Mouse (Mus musculus) CH12.LX (cell line): ENCODE data around the gene Borcs6. TPM values are rescaled to one million over a fixed set of nuclear protein-coding genes. Genes with fewer than 3 reads are reported as not detected.

Experiments used
- DNase-seq: peaks from one replicate; pipeline ENCODE4 v3.0.0-alpha.2; 2013; ENCODE audit errors: extremely low read depth
- H3K27ac ChIP-seq: 2 replicates; pipeline ENCODE4 v1.5.1; 2012; ENCODE audit warnings: low read depth, mild to moderate bottlenecking, control low read depth, moderate library complexity; ENCODE audit not compliant: insufficient read depth
- H3K27me3 ChIP-seq: replicated peaks from 2 replicates; pipeline ENCODE3; 2012; ENCODE audit warnings: inconsistent platforms
- H3K36me3 ChIP-seq, 2 experiments: replicated peaks in 1 of 2; 2 replicates each; pipeline versions ENCODE3 to v1.6.1; 2012; ENCODE audit warnings: inconsistent platforms in 1 of 2, low read length in 1 of 2, mild to moderate bottlenecking in 1 of 2, mixed read lengths in 1 of 2, moderate library complexity in 1 of 2; ENCODE audit not compliant: control insufficient read depth in 1 of 2, insufficient read depth in 1 of 2
- H3K4me1 ChIP-seq, 2 experiments: 2 replicates each; pipeline ENCODE4 v1.6.1; 2012; ENCODE audit warnings: inconsistent platforms in 1 of 2, moderate library complexity in 1 of 2; ENCODE audit not compliant: insufficient read depth in 2 of 2, control insufficient read depth in 1 of 2
- H3K4me2 ChIP-seq: 2 replicates; pipeline ENCODE4 v1.6.1; 2012; ENCODE audit warnings: low read depth, mild to moderate bottlenecking, control low read depth; ENCODE audit not compliant: poor library complexity, insufficient read depth, severe bottlenecking
- H3K4me3 ChIP-seq, 3 experiments: fragments of 150-350 bp in 1 of 3; sonication (generic) in 1 of 3; replicated peaks in 1 of 3; 2 replicates each; pipeline versions ENCODE3 to v1.5.1; 2011 to 2012; ENCODE audit warnings: low read depth in 2 of 3, low read length in 2 of 3, mild to moderate bottlenecking in 2 of 3, moderate library complexity in 2 of 3, control low read depth in 1 of 3, improper control_type of control experiment in 1 of 3, inconsistent platforms in 1 of 3, mixed read lengths in 1 of 3; ENCODE audit not compliant: poor library complexity in 1 of 3
- H3K79me2 ChIP-seq: replicated peaks from 2 replicates; pipeline ENCODE4 v1.6.1; 2012; ENCODE audit warnings: mild to moderate bottlenecking, moderate library complexity; ENCODE audit not compliant: control insufficient read depth, poor library complexity, insufficient read depth, severe bottlenecking; ENCODE audit errors: extremely low read depth
- H3K9ac ChIP-seq: 2 replicates; pipeline ENCODE4 v1.6.1; 2012; ENCODE audit warnings: low read depth, mild to moderate bottlenecking, control low read depth, moderate library complexity; ENCODE audit not compliant: insufficient read depth
- H3K9me3 ChIP-seq: replicated peaks from 2 replicates; pipeline ENCODE3; 2012; ENCODE audit warnings: low read length, inconsistent platforms, mixed read lengths
- BHLHE40 ChIP-seq: IDR thresholded peaks from 2 replicates; pipeline ENCODE4 v1.6.1; 2011; ENCODE audit warnings: mild to moderate bottlenecking, low read depth, low read length, improper control_type of control experiment
- CHD1 ChIP-seq: IDR thresholded peaks from 2 replicates; pipeline ENCODE4 v1.6.1; 2012; ENCODE audit warnings: low read depth, low read length, improper control_type of control experiment, inconsistent platforms
- CHD2 ChIP-seq: IDR thresholded peaks from 2 replicates; pipeline ENCODE4 v1.6.1; 2011; ENCODE audit warnings: low read length, improper control_type of control experiment
- CTCF ChIP-seq, 2 experiments: IDR thresholded peaks in 1 of 2; conservative IDR thresholded peaks in 1 of 2; 2 replicates each; pipeline ENCODE4 v1.5.1; 2011 to 2012; ENCODE audit warnings: low read depth in 2 of 2, low read length in 2 of 2, improper control_type of control experiment in 1 of 2, inconsistent platforms in 1 of 2, mild to moderate bottlenecking in 1 of 2, moderate library complexity in 1 of 2
- E2F4 ChIP-seq: IDR thresholded peaks from 2 replicates; pipeline ENCODE4 v1.6.1; 2011; ENCODE audit warnings: low read depth, low read length, improper control_type of control experiment; ENCODE audit not compliant: insufficient replicate concordance
- ELF1 ChIP-seq: IDR thresholded peaks from 2 replicates; pipeline ENCODE4 v1.6.1; 2014; ENCODE audit warnings: low read depth, mild to moderate bottlenecking, inconsistent platforms, low read length, improper control_type of control experiment
- EP300 ChIP-seq: IDR thresholded peaks from 2 replicates; pipeline ENCODE4 v1.6.1; 2011; ENCODE audit warnings: low read length, improper control_type of control experiment
- ETS1 ChIP-seq: conservative IDR thresholded peaks from 2 replicates; pipeline ENCODE4 v1.6.1; 2012; ENCODE audit warnings: low read depth, mild to moderate bottlenecking, inconsistent platforms, low read length, improper control_type of control experiment, moderate library complexity
- GABPA ChIP-seq: IDR thresholded peaks from 2 replicates; pipeline ENCODE4 v1.6.1; 2012; ENCODE audit warnings: low read depth, low read length, improper control_type of control experiment, inconsistent platforms; ENCODE audit not compliant: insufficient replicate concordance
- IRF4 ChIP-seq: IDR thresholded peaks from 2 replicates; pipeline ENCODE4 v1.6.1; 2014; ENCODE audit warnings: low read depth, mild to moderate bottlenecking, inconsistent platforms, low read length, improper control_type of control experiment
- JUND ChIP-seq: conservative IDR thresholded peaks from 2 replicates; pipeline ENCODE4 v1.6.1; 2011; ENCODE audit warnings: low read depth, low read length, improper control_type of control experiment
- KAT2A ChIP-seq: IDR thresholded peaks from 2 replicates; pipeline ENCODE4 v1.6.1; 2012; ENCODE audit warnings: low read length, improper control_type of control experiment, inconsistent platforms; ENCODE audit not compliant: insufficient replicate concordance
- MAX ChIP-seq: IDR thresholded peaks from 2 replicates; pipeline ENCODE4 v1.6.1; 2011; ENCODE audit warnings: low read length, improper control_type of control experiment
- MAZ ChIP-seq: IDR thresholded peaks from 2 replicates; pipeline ENCODE4 v1.6.1; 2012; ENCODE audit warnings: low read depth, mild to moderate bottlenecking, inconsistent platforms, low read length, improper control_type of control experiment, moderate library complexity
- MXI1 ChIP-seq: IDR thresholded peaks from 2 replicates; pipeline ENCODE4 v1.6.1; 2011; ENCODE audit warnings: mild to moderate bottlenecking, low read depth, low read length, improper control_type of control experiment
- MYC ChIP-seq: IDR thresholded peaks from 2 replicates; pipeline ENCODE4 v1.6.1; 2011; ENCODE audit warnings: low read depth, mild to moderate bottlenecking, improper control_type of control experiment, low read length
- NELFE ChIP-seq: IDR thresholded peaks from 2 replicates; pipeline ENCODE4 v1.6.1; 2011; ENCODE audit warnings: low read depth, low read length, improper control_type of control experiment
- NRF1 ChIP-seq: IDR thresholded peaks from 2 replicates; pipeline ENCODE4 v1.6.1; 2014; ENCODE audit warnings: low read depth, mild to moderate bottlenecking, inconsistent platforms, low read length, improper control_type of control experiment, moderate library complexity
- PAX5 ChIP-seq: IDR thresholded peaks from 2 replicates; pipeline ENCODE4 v1.6.1; 2012; ENCODE audit warnings: low read length, inconsistent platforms, mixed read lengths
- RCOR1 ChIP-seq: conservative IDR thresholded peaks from 2 replicates; pipeline ENCODE4 v1.6.1; 2012; ENCODE audit warnings: low read depth, mild to moderate bottlenecking, inconsistent platforms, low read length, improper control_type of control experiment
- SIN3A ChIP-seq: IDR thresholded peaks from 2 replicates; pipeline ENCODE4 v1.6.1; 2012; ENCODE audit warnings: low read length, improper control_type of control experiment, inconsistent platforms
- SMC3 ChIP-seq: IDR thresholded peaks from 2 replicates; pipeline ENCODE4 v1.6.1; 2011; ENCODE audit warnings: low read depth, low read length, improper control_type of control experiment
- TBP ChIP-seq: conservative IDR thresholded peaks from 2 replicates; pipeline ENCODE4 v1.6.1; 2011; ENCODE audit warnings: low read depth, low read length, improper control_type of control experiment
- TCF12 ChIP-seq: IDR thresholded peaks from 2 replicates; pipeline ENCODE4 v1.6.1; 2014; ENCODE audit warnings: low read depth, mild to moderate bottlenecking, inconsistent platforms, low read length, improper control_type of control experiment
- UBTF ChIP-seq: IDR thresholded peaks from 2 replicates; pipeline ENCODE4 v1.6.1; 2012; ENCODE audit warnings: low read depth, mild to moderate bottlenecking, inconsistent platforms, low read length, improper control_type of control experiment, moderate library complexity
- USF1 ChIP-seq: IDR thresholded peaks from 2 replicates; pipeline ENCODE4 v1.6.1; 2014; ENCODE audit warnings: low read depth, mild to moderate bottlenecking, inconsistent platforms, low read length, improper control_type of control experiment
- ZC3H11A ChIP-seq: IDR thresholded peaks from 2 replicates; pipeline ENCODE4 v1.6.1; 2012; ENCODE audit warnings: low read depth, mild to moderate bottlenecking, inconsistent platforms, low read length, improper control_type of control experiment
- ZKSCAN1 ChIP-seq: IDR thresholded peaks from 2 replicates; pipeline ENCODE4 v1.6.1; 2012; ENCODE audit warnings: low read depth, inconsistent platforms, low read length, improper control_type of control experiment, borderline replicate concordance
- ZNF384 ChIP-seq: IDR thresholded peaks from 2 replicates; pipeline ENCODE4 v1.6.1; 2012; ENCODE audit warnings: low read depth, low read length, improper control_type of control experiment, inconsistent platforms
- dilution Hi-C: fragments of 300-500 bp; cut with MboI; formaldehyde crosslinking; loops from 2 replicates; pipeline ENCODE4 v1.14.3; 2020; ENCODE audit warnings: low sequenced_read_pairs; ENCODE audit not compliant: extremely low pct_unique_long_range_greater_than_20kb, extremely low pct_ligation_motif_present
- in situ Hi-C: fragments of 300-500 bp; cut with MboI; formaldehyde crosslinking; loops from 3 replicates; pipeline ENCODE4 v1.14.3; 2019; ENCODE audit warnings: low sequenced_read_pairs, low pct_ligation_motif_present, low pct_unique_long_range_greater_than_20kb, mixed read lengths
- polyA plus RNA-seq: library from polyadenylated mRNA; unstranded; fragments of >175 nt; gene quantifications from 2 replicates; pipeline ENCODE4 v1.2.1, GENCODE M21; 2012; ENCODE audit warnings: low read depth; ENCODE audit not compliant: insufficient read length
- total RNA-seq, 2 experiments: library from RNA; depleted of rRNA; stranded (reverse); fragments of 300-350 nt in 1 of 2; fragments of >200 nt in 1 of 2; gene quantifications; 2 replicates each; pipeline ENCODE4 v1.2.3; 2012 to 2014

Gene Borcs6
- total and polyA plus RNA-seq, 3 experiments = 5.4 to 11.1 (median 7.3) TPM

DNA sequence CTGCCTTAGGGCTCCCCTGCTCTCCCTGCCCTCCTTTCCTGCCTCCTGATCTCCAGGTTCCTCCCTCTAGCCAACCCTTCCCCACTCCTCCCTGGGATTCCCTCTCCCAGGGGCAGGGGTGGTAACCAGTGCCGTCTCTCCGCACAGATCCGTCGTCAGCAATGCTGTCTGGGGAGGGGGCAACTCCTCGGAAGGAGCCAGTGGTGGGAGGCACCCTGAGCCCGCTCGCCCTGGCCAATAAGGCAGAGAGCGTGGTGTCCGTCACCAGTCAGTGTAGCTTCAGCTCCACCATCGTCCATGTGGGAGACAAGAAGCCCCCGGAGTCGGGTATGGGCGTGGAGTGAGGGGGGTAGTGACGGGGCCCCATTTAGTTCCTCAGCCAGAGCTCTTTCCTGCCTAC is 45.0 kb downstream of the Borcs6 start:
- Histone ChIP-seq H3K79me2 (peaks cover 18% of the 10 kb centered on the region), H3K27ac (no peak overlapping the region), H3K4me2 (no peak overlapping the region), H3K27me3 (no peaks in the 10 kb centered on the region), H3K4me1 (peaks cover 12 to 23% of the 10 kb centered on the region in 2 experiments), H3K9me3 (no peaks in the 10 kb centered on the region), H3K36me3 (peaks cover 85 to 90% of the 10 kb centered on the region in 2 experiments), H3K4me3 (no peak overlapping the region), H3K9ac (no peak overlapping the region)
- TF ChIP-seq UBTF (no peak), E2F4 (no peak)
- in situ Hi-C loops (no loop called here), dilution Hi-C loops (no loop called here)
- DNase-seq = no peak

DNA sequence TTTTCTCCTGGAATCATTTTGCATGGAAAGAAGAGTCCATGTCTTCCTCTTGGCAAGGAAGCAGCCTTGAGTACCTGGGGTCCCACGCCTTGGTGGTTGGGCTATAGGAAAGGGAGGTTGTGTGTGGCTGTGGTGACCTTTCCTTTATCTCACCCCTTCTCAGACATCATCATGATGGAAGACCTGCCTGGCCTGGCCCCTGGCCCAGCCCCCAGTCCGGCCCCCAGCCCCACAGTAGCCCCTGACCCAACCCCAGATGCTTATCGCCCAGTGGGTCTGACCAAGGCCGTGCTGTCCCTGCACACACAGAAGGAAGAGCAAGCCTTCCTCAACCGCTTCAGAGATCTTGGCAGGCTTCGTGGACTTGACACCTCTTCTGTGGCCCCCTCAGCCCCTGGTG is 45.7 kb downstream of the Borcs6 start:
- no peak for DNase-seq

DNA sequence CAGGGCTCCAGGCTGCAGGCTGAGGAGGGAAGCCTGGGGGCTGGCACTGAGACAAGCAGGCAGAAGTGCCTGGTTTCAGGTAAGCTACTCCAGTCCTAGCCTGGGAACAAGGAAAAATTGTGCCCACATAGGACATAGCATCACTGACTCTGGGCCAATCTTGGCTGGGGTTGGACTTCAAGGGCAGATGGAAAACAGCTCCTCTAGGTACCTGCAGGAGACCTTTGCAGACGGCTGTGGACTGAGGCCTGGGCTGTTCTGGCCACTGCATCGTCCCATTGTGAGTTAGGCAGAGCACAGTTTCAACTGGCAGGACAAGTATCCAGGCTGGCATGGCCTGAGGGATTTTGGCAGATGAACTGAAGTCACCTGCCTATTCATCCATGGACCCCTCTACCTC is 46.3 kb downstream of the Borcs6 start:
- in situ Hi-C loops = no loop called here
- Histone ChIP-seq H3K4me1 (peaks cover 10 to 23% of the 10 kb centered on the region in 2 experiments), H3K4me2 (no peak overlapping the region), H3K9ac (no peak overlapping the region), H3K79me2 (peaks cover 9% of the 10 kb centered on the region), H3K27me3 (no peaks in the 10 kb centered on the region), H3K27ac (no peak overlapping the region), H3K9me3 (no peaks in the 10 kb centered on the region), H3K36me3 (peaks cover 86 to 92% of the 10 kb centered on the region in 2 experiments), H3K4me3 (no peak overlapping the region)
- no peak for DNase-seq
- no peak for TF ChIP-seq CHD1
- TF ChIP-seq ZNF384 = no peak
- no peak for TF ChIP-seq CHD2
- TF ChIP-seq KAT2A = no peak
- no peak for TF ChIP-seq NELFE
- no peak for TF ChIP-seq USF1
- no peak for TF ChIP-seq JUND
- no peak for TF ChIP-seq PAX5
- TF ChIP-seq BHLHE40 = no peak
- TF ChIP-seq MYC = no peak
- TF ChIP-seq ZC3H11A = no peak
- TF ChIP-seq MAZ = no peak
- no peak for TF ChIP-seq ETS1
- no peak for TF ChIP-seq TCF12
- no peak for TF ChIP-seq ZKSCAN1
- dilution Hi-C loops = no loop called here

More for the DNA sequence above, 45.7 kb downstream of the Borcs6 start:
- no peak for TF ChIP-seq TCF12
- TF ChIP-seq JUND = no peak
- TF ChIP-seq GABPA = no peak
- TF ChIP-seq ZC3H11A = no peak
- no peak for TF ChIP-seq ZNF384
- TF ChIP-seq EP300 = no peak
- TF ChIP-seq ELF1 = no peak
- no peak for TF ChIP-seq CHD2
- TF ChIP-seq CTCF (conservative IDR thresholded peaks at IDR 0.05 in 1 of 2, IDR thresholded peaks at IDR 0.05 in 1 of 2; ENCODE audit: low read depth in 2 of 2, low read length in 2 of 2) = no peak
- TF ChIP-seq E2F4 = no peak
- TF ChIP-seq TBP = no peak
- no peak for TF ChIP-seq NRF1
- no peak for TF ChIP-seq MXI1
- no peak for TF ChIP-seq NELFE
- no peak for TF ChIP-seq RCOR1
- no peak for TF ChIP-seq SIN3A
- TF ChIP-seq IRF4 = no peak
- TF ChIP-seq SMC3 = no peak
- no peak for TF ChIP-seq ETS1
- no peak for TF ChIP-seq MAX
- peaks cover 15% of the 10 kb centered on the region for H3K79me2 ChIP-seq
- no peak overlapping the region for H3K4me3 ChIP-seq
- H3K27me3 ChIP-seq = no peaks in the 10 kb centered on the region
- in situ Hi-C loops = no loop called here
- no peaks in the 10 kb centered on the region for H3K9me3 ChIP-seq
- H3K4me2 ChIP-seq = no peak overlapping the region
- H3K27ac ChIP-seq = no peak overlapping the region
- no peak overlapping the region for H3K9ac ChIP-seq
- peaks cover 12 to 28% of the 10 kb centered on the region in 2 experiments for H3K4me1 ChIP-seq
- dilution Hi-C loops = no loop called here
- peaks cover 88 to 95% of the 10 kb centered on the region in 2 experiments for H3K36me3 ChIP-seq
